11 mouse cellular contexts compared by ENCODE assay signal in genomic region chr19:37918515-37918932, GRCm38 (mm10).
DNase-seq lines count a peak whose midpoint lies in the region; ATAC-seq lines count a peak whose summit lies in the region.
"Had no signal": no experiment of that assay in that cellular context is flagged by ENCODE, and none has a peak within 500 bp of the region (broad histone marks: within the 10 kb centered on the region; RNA-seq: fewer than 3 reads in every experiment).

No protein-coding gene starts in this region.

- H3K4me2 ChIP-seq in embryonic facial prominence, embryonic 13.5 days, result 0 out of 2 replicates have a peak overlapping the region, but pooled peaks have one; percentile 2
- no peak overlapping the region for H3K4me2 ChIP-seq in lung, embryonic 16.5 days (ENCODE audit: low read depth, low read length)

- no peaks in the 10 kb centered on the region for H3K36me3 ChIP-seq in embryonic facial prominence, embryonic 13.5 days
- H3K36me3 ChIP-seq in lung, embryonic 16.5 days (ENCODE audit: control insufficient read depth, insufficient read depth, low read length), result peaks cover 7% of the 10 kb centered on the region; the same call in 1 of the 2 replicates
- H3K36me3 ChIP-seq: G1E had no signal

- H3K4me1 ChIP-seq in embryonic facial prominence, embryonic 13.5 days, result peaks cover 7% of the 10 kb centered on the region
- H3K4me1 ChIP-seq in lung, embryonic 16.5 days (replicated peaks; ENCODE audit: control insufficient read depth, insufficient read depth, low read length), result no peaks in the 10 kb centered on the region

- H3K9ac ChIP-seq in embryonic facial prominence, embryonic 13.5 days, result 0 out of 2 replicates have a peak overlapping the region, but pooled peaks have one; percentile 21
- H3K9ac ChIP-seq in lung, embryonic 16.5 days (ENCODE audit: low read length), result no peak overlapping the region

- peak; percentile 29 to 31 for DNase-seq in layer of hippocampus, postnatal 10 days (ENCODE audit: low spot score in 2 of 2)
- no peak for DNase-seq in layer of hippocampus, postnatal 25 days (ENCODE audit: extremely low spot score in 1 of 2, low spot score in 1 of 2)
- peak; percentile 39 to 59 for DNase-seq in kidney, adult 8-10 months
- no peak for DNase-seq in layer of hippocampus, adult 11-12 months (ENCODE audit: low spot score)
- DNase-seq in right cerebral cortex, postnatal 14 days, result no peak
- DNase-seq in spleen, postnatal 4 days (ENCODE audit: low spot score in 2 of 2), result no peak
- DNase-seq: cerebellum, postnatal 25 days; layer of hippocampus, postnatal 36 days had no signal

- peak overlapping the region; percentile 66 for H3K27ac ChIP-seq in embryonic facial prominence, embryonic 13.5 days
- peak overlapping the region; percentile 32 for H3K27ac ChIP-seq in lung, embryonic 16.5 days (ENCODE audit: low read length)

- no peaks in the 10 kb centered on the region for H3K27me3 ChIP-seq in embryonic facial prominence, embryonic 13.5 days
- no peaks in the 10 kb centered on the region for H3K27me3 ChIP-seq in lung, embryonic 16.5 days (ENCODE audit: control insufficient read depth, insufficient read depth, low read depth, low read length)

- H3K4me3 ChIP-seq in embryonic facial prominence, embryonic 13.5 days, result no peak overlapping the region
- H3K4me3 ChIP-seq in lung, embryonic 16.5 days (ENCODE audit: low read length), result no peak overlapping the region

- ATAC-seq in embryonic facial prominence, embryonic 13.5 days (ENCODE audit: insufficient number of reproducible peaks, insufficient read depth, low FRiP score, low TSS enrichment, low read depth), result no peak
- peak; percentile 81 for ATAC-seq in lung, embryonic 16.5 days (ENCODE audit: low read depth)

- no peaks in the 10 kb centered on the region for H3K9me3 ChIP-seq in embryonic facial prominence, embryonic 13.5 days
- H3K9me3 ChIP-seq in lung, embryonic 16.5 days (ENCODE audit: control insufficient read depth, low read length), result no peaks in the 10 kb centered on the region
- H3K9me3 ChIP-seq: G1E had no signal

- 18% methylated on average over 12 of the region's 12 CpGs for WGBS in embryonic facial prominence, embryonic 13.5 days
- WGBS in lung, embryonic 16.5 days, result 41% methylated on average over 12 of the region's 12 CpGs

Comparison
In these comparisons a context has a peak if more than half of its experiments do, and no peak if none do; other contexts are left out.
1. DNase-seq: peak in layer of hippocampus, postnatal 10 days (2 of 2) and kidney, adult 8-10 months (2 of 2); none in layer of hippocampus, postnatal 25 days (0 of 2), layer of hippocampus, adult 11-12 months (single experiment), right cerebral cortex, postnatal 14 days (single experiment) and spleen, postnatal 4 days (0 of 2).